ENCODE assay signal across 27 mouse cellular contexts in genomic region chr10:98974645-98975044, GRCm38 (mm10).
DNase-seq lines count a peak whose midpoint lies in the region; ATAC-seq lines count a peak whose summit lies in the region.
"Had no signal": no experiment of that assay in that cellular context is flagged by ENCODE, and none has a peak within 500 bp of the region (broad histone marks: within the 10 kb centered on the region; RNA-seq: fewer than 3 reads in every experiment).

No protein-coding gene starts in this region.

- no peaks in the 10 kb centered on the region for H3K27me3 ChIP-seq in midbrain, embryonic 11.5 days (ENCODE audit: control insufficient read depth, insufficient read depth, low read length)
- H3K27me3 ChIP-seq in midbrain, embryonic 14.5 days (ENCODE audit: control insufficient read depth, insufficient read depth, low read length), result no peaks in the 10 kb centered on the region
- H3K27me3 ChIP-seq: embryonic facial prominence, embryonic 13.5 days; forebrain, embryonic 12.5 days; forebrain, embryonic 15.5 days; heart, embryonic 13.5 days had no signal

- no peak overlapping the region for H3K27ac ChIP-seq in midbrain, embryonic 11.5 days (ENCODE audit: low read depth, low read length)
- no peak overlapping the region for H3K27ac ChIP-seq in midbrain, embryonic 14.5 days (replicated peaks; ENCODE audit: low read depth, low read length)
- H3K27ac ChIP-seq: embryonic facial prominence, embryonic 10.5 days; embryonic facial prominence, embryonic 13.5 days; forebrain, embryonic 12.5 days; forebrain, embryonic 15.5 days; heart, embryonic 13.5 days; hindbrain, embryonic 14.5 days; hindbrain, postnatal 0 days had no signal

- H3K4me2 ChIP-seq in midbrain, embryonic 11.5 days, result no peak overlapping the region
- no peak overlapping the region for H3K4me2 ChIP-seq in midbrain, embryonic 14.5 days (ENCODE audit: low read length)
- H3K4me2 ChIP-seq: embryonic facial prominence, embryonic 13.5 days; forebrain, embryonic 12.5 days; forebrain, embryonic 15.5 days; heart, embryonic 13.5 days; hindbrain, embryonic 14.5 days had no signal

- H3K9ac ChIP-seq in midbrain, embryonic 11.5 days (ENCODE audit: low read length), result no peak overlapping the region
- no peak overlapping the region for H3K9ac ChIP-seq in midbrain, embryonic 14.5 days (replicated peaks; ENCODE audit: low read length)
- H3K9ac ChIP-seq: embryonic facial prominence, embryonic 13.5 days; forebrain, embryonic 12.5 days; forebrain, embryonic 15.5 days; heart, embryonic 13.5 days; hindbrain, embryonic 14.5 days had no signal

- no peak overlapping the region for H3K4me3 ChIP-seq in midbrain, embryonic 11.5 days (ENCODE audit: low read depth, low read length)
- no peak overlapping the region for H3K4me3 ChIP-seq in midbrain, embryonic 14.5 days (replicated peaks; ENCODE audit: low read depth, low read length)
- H3K4me3 ChIP-seq: embryonic facial prominence, embryonic 10.5 days; embryonic facial prominence, embryonic 13.5 days; erythroblast, embryonic 14.5 days; forebrain, embryonic 12.5 days; forebrain, embryonic 15.5 days; heart, embryonic 13.5 days had no signal

- peak; percentile 61 for DNase-seq in heart, adult 11 months
- no peak for DNase-seq in heart, adult 8-10 months (ENCODE audit: low spot score)
- peak; percentile 0 for DNase-seq in midbrain, embryonic 11.5 days (ENCODE audit: low spot score, missing footprints)
- DNase-seq in midbrain, embryonic 14.5 days, result no peak
- DNase-seq in kidney, postnatal 10 days, result no peak
- DNase-seq in kidney, postnatal 4 days, result no peak
- DNase-seq: adrenal gland, adult 8-10 months; adrenal gland, postnatal 25 days; cerebellum, adult 11-12 months; cerebellum, adult 8-10 months; cerebellum, postnatal 10 days; cerebellum, postnatal 36 days; embryo, embryonic 11 days; gastrocnemius, postnatal 25 days; heart, postnatal 14 days; heart, postnatal 4 days had no signal

- H3K9me3 ChIP-seq in midbrain, embryonic 11.5 days (ENCODE audit: control insufficient read depth, low read length), result no peaks in the 10 kb centered on the region
- H3K9me3 ChIP-seq in midbrain, embryonic 14.5 days (ENCODE audit: control insufficient read depth, low read length), result no peaks in the 10 kb centered on the region
- H3K9me3 ChIP-seq: embryonic facial prominence, embryonic 10.5 days; embryonic facial prominence, embryonic 13.5 days; forebrain, embryonic 12.5 days; forebrain, embryonic 15.5 days; heart, embryonic 13.5 days had no signal

- H3K36me3 ChIP-seq in midbrain, embryonic 11.5 days (ENCODE audit: control insufficient read depth, insufficient read depth, low read length), result no peaks in the 10 kb centered on the region
- H3K36me3 ChIP-seq in midbrain, embryonic 14.5 days (ENCODE audit: control insufficient read depth, insufficient read depth, low read length), result no peaks in the 10 kb centered on the region
- H3K36me3 ChIP-seq: embryonic facial prominence, embryonic 13.5 days had no signal

- WGBS in midbrain, embryonic 11.5 days, result 88% methylated on average over 3 of the region's 3 CpGs
- 97% methylated on average over 3 of the region's 3 CpGs for WGBS in midbrain, embryonic 14.5 days

- H3K4me1 ChIP-seq in midbrain, embryonic 11.5 days (ENCODE audit: control insufficient read depth, insufficient read depth, low read length), result no peaks in the 10 kb centered on the region
- no peaks in the 10 kb centered on the region; the same call in 1 of the 2 replicates for H3K4me1 ChIP-seq in midbrain, embryonic 14.5 days (ENCODE audit: control insufficient read depth, insufficient read depth, low read length)
- H3K4me1 ChIP-seq: forebrain, embryonic 15.5 days had no signal

- ATAC-seq in midbrain, embryonic 11.5 days (ENCODE audit: low FRiP score), result no peak
- ATAC-seq in midbrain, embryonic 14.5 days (ENCODE audit: low FRiP score, low TSS enrichment), result no peak
- peak; percentile 12 for ATAC-seq in inflammation-experienced regulatory T-cells, adult 6 months
- ATAC-seq: activated CD4-positive, CD25-positive, alpha-beta regulatory T cell, adult 4 months; CD4-positive, CD25-positive, alpha-beta regulatory T cell, adult 4 months; forebrain, embryonic 15.5 days; hindbrain, postnatal 0 days had no signal

Comparison
In these comparisons a context has a peak if more than half of its experiments do, and no peak if none do; other contexts are left out.
1. DNase-seq: peak in heart, adult 11 months (single experiment) and midbrain, embryonic 11.5 days (single experiment); none in heart, adult 8-10 months (single experiment), midbrain, embryonic 14.5 days (single experiment), kidney, postnatal 10 days (single experiment) and kidney, postnatal 4 days (0 of 2).